Mouse (Mus musculus) liver, embryonic 16.5 days (tissue): Measurements from ENCODE around the gene Macc1. TPM values are rescaled to one million over a fixed set of nuclear protein-coding genes. Genes with fewer than 3 reads are reported as not detected.

ENCODE experiments used
- ATAC-seq: fragments of 200-750 bp; cut with Nextera tagmentation; 2 replicates; pipeline ENCODE4 v1.8.0; 2017; ENCODE audit warnings: low read depth, mild to moderate bottlenecking, moderate number of reproducible peaks, moderate library complexity
- H3K27ac ChIP-seq: fragments of 300-500 bp; sonication (generic); 2 replicates; pipeline ENCODE4 v1.5.1; 2014; ENCODE audit warnings: mild to moderate bottlenecking, low read length
- H3K27me3 ChIP-seq: fragments of 300-500 bp; sonication (generic); 2 replicates; pipeline ENCODE4 v1.6.1; 2014; ENCODE audit warnings: low read depth, low read length, mixed read lengths; ENCODE audit not compliant: control insufficient read depth, insufficient read depth
- H3K36me3 ChIP-seq: fragments of 300-500 bp; sonication (generic); 2 replicates; pipeline ENCODE4 v1.6.1; 2014; ENCODE audit warnings: mild to moderate bottlenecking; ENCODE audit not compliant: control insufficient read depth, insufficient read depth
- H3K4me1 ChIP-seq: fragments of 300-500 bp; sonication (generic); 2 replicates; pipeline ENCODE4 v1.6.1; 2014; ENCODE audit warnings: low read depth, low read length, mixed read lengths; ENCODE audit not compliant: control insufficient read depth
- H3K4me2 ChIP-seq: fragments of 300-500 bp; sonication (generic); 2 replicates; pipeline ENCODE4 v1.6.1; 2014; ENCODE audit warnings: low read depth, low read length, mixed read lengths
- H3K4me3 ChIP-seq: fragments of 300-500 bp; sonication (generic); 2 replicates; pipeline ENCODE4 v1.5.1; 2014; ENCODE audit warnings: low read depth, mild to moderate bottlenecking, low read length
- H3K9ac ChIP-seq: fragments of 300-500 bp; sonication (generic); 2 replicates; pipeline ENCODE4 v1.6.1; 2014; ENCODE audit warnings: low read depth, low read length
- H3K9me3 ChIP-seq: fragments of 300-500 bp; sonication (generic); replicated peaks from 2 replicates; pipeline ENCODE4 v1.6.1; 2016; ENCODE audit warnings: low read length; ENCODE audit not compliant: control insufficient read depth
- WGBS: fragments of 180-500 bp; shearing (Covaris S2); extraction: QIAGEN DNeasy Blood & Tissue Kit; methylation state at CpG from one replicate; pipeline ENCODE4 v1.1.7; 2014; ENCODE audit not compliant: insufficient replicate concordance; 5-methylcytosine and 5-hydroxymethylcytosine counted together
- polyA plus RNA-seq: library from polyadenylated mRNA; unstranded; fragments of >200 nt; fragmentation: Nextera tagmentation; extraction: Ambion mirVana; gene quantifications from 2 replicates; pipeline ENCODE4 v1.2.1, GENCODE M21; 2015

Gene Macc1
- polyA plus RNA-seq, 1 experiment from 2014 or later: 0.04 TPM

DNA sequence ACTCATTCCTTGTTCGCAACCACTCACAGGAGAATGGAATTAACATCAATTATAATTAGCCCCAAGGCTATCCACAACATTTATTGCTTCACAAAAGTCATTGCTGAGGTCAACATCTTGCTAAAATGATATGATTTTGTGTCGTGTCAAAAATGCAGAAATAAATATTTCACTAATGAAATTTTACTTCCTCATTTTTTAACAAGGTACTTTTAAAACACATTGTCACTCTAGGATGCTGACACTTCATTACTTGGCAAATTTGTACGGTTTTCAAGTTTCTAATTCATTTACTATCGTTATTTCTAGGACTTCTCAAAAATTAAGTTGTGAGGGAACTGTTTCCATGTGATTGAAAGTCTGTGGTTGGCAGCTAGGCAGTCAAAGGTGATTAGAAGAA, 55.8 kb downstream of the Macc1 start:
- WGBS: 50% methylated on average over 4 of the region's 4 CpGs
- ATAC-seq: no peak
- H3K9me3 ChIP-seq: no peaks in the 10 kb centered on the region

GRCm38 (mm10) chr12:119372359-119372758, 58.3 kb downstream of the Macc1 start:
- Histone ChIP-seq H3K4me3 (no peak overlapping the region), H3K9me3 (no peaks in the 10 kb centered on the region), H3K27me3 (no peaks in the 10 kb centered on the region), H3K9ac (no peak overlapping the region), H3K4me1 (no peaks in the 10 kb centered on the region), H3K36me3 (no peaks in the 10 kb centered on the region), H3K27ac (no peak overlapping the region), H3K4me2 (no peak overlapping the region)
- ATAC-seq: no peak
- WGBS: 45% methylated on average over 4 of the region's 4 CpGs

More for the DNA sequence above, 55.8 kb downstream of the Macc1 start:
- Histone ChIP-seq H3K27ac (no peak overlapping the region), H3K4me2 (no peak overlapping the region), H3K4me1 (no peaks in the 10 kb centered on the region), H3K4me3 (no peak overlapping the region), H3K36me3 (no peaks in the 10 kb centered on the region), H3K9ac (no peak overlapping the region), H3K27me3 (no peaks in the 10 kb centered on the region)

DNA sequence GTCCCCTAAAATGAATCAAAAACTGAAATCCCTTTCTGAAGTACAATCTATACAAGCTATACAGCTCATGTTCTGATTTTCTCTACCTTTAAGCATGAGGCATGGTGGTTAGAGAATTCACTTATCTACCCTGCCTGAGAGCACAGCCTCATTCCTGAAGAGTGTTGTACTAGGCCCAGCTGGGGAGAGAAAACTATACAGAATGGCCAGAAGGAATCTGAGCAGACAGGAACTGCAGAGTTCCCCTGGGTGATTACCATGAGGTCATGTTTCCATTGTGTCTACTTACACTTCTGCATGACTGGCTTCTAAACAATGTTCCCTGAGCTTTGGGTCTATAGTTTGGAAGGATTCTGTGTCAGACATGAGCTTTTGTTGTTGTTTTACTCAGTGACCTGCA, 62.8 kb downstream of the Macc1 start:
- Histone ChIP-seq H3K9me3 (no peaks in the 10 kb centered on the region), H3K36me3 (no peaks in the 10 kb centered on the region), H3K4me1 (no peaks in the 10 kb centered on the region), H3K9ac (no peak overlapping the region), H3K4me3 (no peak overlapping the region), H3K27ac (no peak overlapping the region), H3K4me2 (no peak overlapping the region), H3K27me3 (no peaks in the 10 kb centered on the region)
- no peak for ATAC-seq

DNA sequence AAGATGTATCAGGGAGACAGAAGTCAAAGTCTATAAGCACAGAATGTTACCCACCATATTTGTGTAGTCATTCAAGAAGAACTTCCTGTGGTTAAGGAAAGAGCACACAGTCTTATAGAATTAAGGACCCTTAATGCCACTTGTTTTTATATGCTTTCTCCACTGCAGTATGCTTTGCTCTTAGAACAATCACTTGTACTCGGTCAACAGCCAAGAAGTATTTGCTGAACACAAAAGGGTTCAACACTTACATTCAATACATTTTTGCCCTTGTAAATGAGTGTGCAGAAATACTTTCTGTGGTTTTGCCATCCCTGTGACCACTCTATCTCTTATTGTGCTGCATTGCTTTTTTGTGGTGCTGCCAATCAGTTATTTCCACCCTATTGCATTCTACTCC, 67.8 kb downstream of the Macc1 start:
- Histone ChIP-seq H3K9ac (no peak overlapping the region), H3K36me3 (no peaks in the 10 kb centered on the region), H3K4me1 (no peaks in the 10 kb centered on the region), H3K27ac (no peak overlapping the region), H3K4me3 (no peak overlapping the region), H3K27me3 (no peaks in the 10 kb centered on the region), H3K9me3 (no peaks in the 10 kb centered on the region), H3K4me2 (no peak overlapping the region)
- WGBS: 53% methylated on average over 1 of the region's 1 CpGs
- ATAC-seq: no peak

DNA sequence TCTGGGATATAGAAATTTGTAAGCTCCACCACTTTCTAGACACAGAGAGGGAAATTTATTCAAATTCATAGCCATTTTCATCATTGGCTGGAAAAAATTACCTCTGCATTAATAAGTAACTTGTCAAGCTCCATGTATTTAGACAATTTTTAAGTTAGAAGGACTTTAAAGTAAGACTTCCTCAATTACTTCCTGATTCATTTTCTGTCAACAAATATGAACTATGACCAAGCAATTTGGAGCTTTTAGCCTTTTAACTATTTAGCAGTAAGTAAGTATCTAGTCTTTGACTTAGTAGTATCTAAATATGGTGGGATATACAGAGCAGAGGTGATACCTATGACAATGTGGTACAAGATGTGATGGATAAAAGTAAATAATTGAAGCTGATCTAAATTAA, 72.2 kb downstream of the Macc1 start:
- Histone ChIP-seq H3K4me2 (no peak overlapping the region), H3K27me3 (no peaks in the 10 kb centered on the region), H3K27ac (no peak overlapping the region), H3K9ac (no peak overlapping the region), H3K9me3 (no peaks in the 10 kb centered on the region), H3K36me3 (no peaks in the 10 kb centered on the region), H3K4me1 (no peaks in the 10 kb centered on the region), H3K4me3 (no peak overlapping the region)
- no peak for ATAC-seq

DNA sequence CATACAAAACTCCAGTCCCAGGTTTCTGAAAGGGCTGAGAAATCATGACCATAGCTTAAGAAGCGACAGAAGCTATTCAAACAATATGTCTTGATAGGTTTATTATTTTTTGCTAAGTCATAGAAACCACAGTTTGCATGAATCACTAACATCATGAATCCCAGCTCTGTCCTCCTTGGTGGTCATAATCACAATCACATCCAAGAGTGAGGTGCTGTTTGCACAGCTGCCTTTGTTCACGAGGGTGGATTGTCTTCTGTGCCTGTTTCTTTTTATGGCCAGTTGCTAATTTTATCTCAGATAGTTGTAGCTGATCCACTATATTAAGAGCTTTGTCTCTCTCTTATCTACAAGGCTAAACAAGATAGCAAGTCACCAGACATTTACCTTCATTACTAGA, 72.6 kb downstream of the Macc1 start:
- H3K9me3 ChIP-seq: no peaks in the 10 kb centered on the region
- no peak overlapping the region for H3K4me3 ChIP-seq
- no peak for ATAC-seq
- H3K4me2 ChIP-seq: no peak overlapping the region
- no peaks in the 10 kb centered on the region for H3K27me3 ChIP-seq
- H3K9ac ChIP-seq: no peak overlapping the region
- H3K27ac ChIP-seq: no peak overlapping the region
- WGBS: 40% methylated on average over 2 of the region's 2 CpGs
- H3K4me1 ChIP-seq: no peaks in the 10 kb centered on the region
- H3K36me3 ChIP-seq: no peaks in the 10 kb centered on the region

- Histone ChIP-seq H3K4me2 (no peak overlapping the region), H3K4me3 (no peak overlapping the region), H3K36me3 (no peaks in the 10 kb centered on the region), H3K9me3 (no peaks in the 10 kb centered on the region), H3K27me3 (no peaks in the 10 kb centered on the region), H3K27ac (no peak overlapping the region), H3K4me1 (no peaks in the 10 kb centered on the region), H3K9ac (no peak overlapping the region)
- no peak for ATAC-seq
- 41% methylated on average over 2 of the region's 2 CpGs for WGBS
Measured at GRCm38 (mm10) chr12:119387925-119388324, 73.9 kb downstream of the Macc1 start.

DNA sequence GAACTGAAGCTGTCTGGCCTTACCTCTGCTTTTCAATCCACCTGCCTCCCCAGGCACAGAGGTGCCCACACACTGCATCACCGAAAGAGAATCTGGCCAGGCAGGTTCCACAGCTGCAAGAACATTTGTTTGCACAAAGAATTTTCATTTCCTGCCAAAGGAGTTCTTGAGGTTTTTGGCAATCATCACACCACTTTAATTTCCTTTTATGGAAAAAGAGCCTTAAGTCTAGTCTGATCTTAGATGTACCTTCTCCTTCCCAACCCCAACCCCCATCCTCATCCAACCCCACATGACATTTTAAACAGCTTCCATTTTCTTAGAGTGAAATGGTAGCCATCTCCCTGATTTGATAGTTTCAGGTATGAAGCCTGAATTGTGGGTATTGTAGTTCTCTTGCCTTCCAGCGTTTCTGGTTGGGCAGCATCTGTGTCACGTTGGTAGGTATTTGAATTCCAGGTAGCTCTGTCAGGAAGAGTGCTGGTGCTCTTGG, 76.2 kb downstream of the Macc1 start:
- no peak overlapping the region for H3K4me2 ChIP-seq
- H3K27me3 ChIP-seq: no peaks in the 10 kb centered on the region
- ATAC-seq: no peak
- H3K4me3 ChIP-seq: no peak overlapping the region
- H3K36me3 ChIP-seq: no peaks in the 10 kb centered on the region
- WGBS: 37% methylated on average over 3 of the region's 3 CpGs
- H3K4me1 ChIP-seq: no peaks in the 10 kb centered on the region
- no peak overlapping the region for H3K27ac ChIP-seq
- no peaks in the 10 kb centered on the region for H3K9me3 ChIP-seq
- no peak overlapping the region for H3K9ac ChIP-seq

DNA sequence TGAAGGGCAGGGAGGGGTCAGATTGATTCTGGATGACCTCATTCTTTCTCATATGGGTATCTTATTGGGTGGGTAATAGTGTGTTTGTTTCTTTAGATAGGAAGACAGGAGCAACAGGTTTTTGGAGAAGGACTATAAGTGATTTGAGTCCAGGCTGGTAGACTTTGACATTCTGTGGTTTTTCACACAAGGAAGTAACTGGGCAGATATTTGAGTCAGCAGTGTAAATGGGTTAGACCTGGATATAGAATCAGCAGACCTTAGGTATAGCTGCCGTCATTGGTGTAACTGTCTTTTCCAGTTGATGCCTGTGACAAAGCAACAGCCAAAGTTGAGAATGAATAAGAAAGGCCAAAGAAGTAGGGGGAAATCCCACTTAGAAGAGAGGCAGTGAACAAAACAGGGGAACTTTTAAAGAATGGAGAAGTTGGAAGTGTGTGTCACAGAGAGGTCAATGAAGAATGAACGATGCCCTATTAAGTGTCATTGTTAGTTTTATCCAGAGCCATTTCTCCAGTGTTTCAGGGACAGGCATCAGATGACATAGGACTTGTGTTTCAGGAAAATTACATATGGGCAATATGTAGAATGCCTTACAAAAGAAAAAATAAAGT, 84.1 kb downstream of the Macc1 start:
- no peak overlapping the region for H3K4me3 ChIP-seq
- ATAC-seq: no peak

More for the DNA sequence above, 84.1 kb downstream of the Macc1 start:
- Histone ChIP-seq H3K27ac (no peak overlapping the region), H3K4me2 (no peak overlapping the region), H3K4me1 (no peaks in the 10 kb centered on the region), H3K36me3 (no peaks in the 10 kb centered on the region), H3K27me3 (no peaks in the 10 kb centered on the region), H3K9ac (no peak overlapping the region), H3K9me3 (no peaks in the 10 kb centered on the region)
- 61% methylated on average over 2 of the region's 2 CpGs for WGBS
